19 mouse cellular contexts compared by ENCODE assay signal in the genomic region with DNA sequence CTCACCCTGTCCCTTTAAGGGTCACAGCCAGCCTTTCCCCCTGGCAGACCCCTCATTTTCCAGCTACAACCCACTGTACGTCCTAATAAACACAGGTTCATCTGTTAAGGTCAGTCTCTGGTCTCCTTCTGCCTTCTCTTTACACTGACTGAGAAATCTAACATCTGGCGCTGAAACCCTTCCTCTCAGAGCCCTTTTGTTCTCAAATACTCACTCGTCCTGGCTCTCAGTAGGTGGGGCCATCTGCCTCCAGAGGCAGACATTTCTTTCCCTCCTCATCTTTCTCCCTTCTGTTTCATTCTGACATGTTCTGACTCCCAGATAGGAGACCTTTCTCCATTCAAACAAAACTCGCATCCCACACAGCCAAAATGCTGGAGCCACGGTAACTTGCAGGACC.
DNase-seq lines count a peak whose midpoint lies in the region; ATAC-seq and TF ChIP-seq lines count a peak whose summit lies in the region.
"Had no signal": no experiment of that assay in that cellular context is flagged by ENCODE, and none has a peak within 500 bp of the region (broad histone marks: within the 10 kb centered on the region; RNA-seq: fewer than 3 reads in every experiment).

No protein-coding gene starts in this region.

- 29% methylated on average over 5 of the region's 5 CpGs for WGBS in neural tube, embryonic 15.5 days
- WGBS in limb, embryonic 10.5 days, result 34% methylated on average over 5 of the region's 5 CpGs
- 31% methylated on average over 5 of the region's 5 CpGs for WGBS in stomach, embryonic 15.5 days
- 66% methylated on average over 5 of the region's 5 CpGs for WGBS in lung, adult 2 months

- no peaks in the 10 kb centered on the region for H3K27me3 ChIP-seq in neural tube, embryonic 15.5 days (replicated peaks)
- H3K27me3 ChIP-seq in limb, embryonic 10.5 days (ENCODE audit: low read depth, poor library complexity, severe bottlenecking), result no peaks in the 10 kb centered on the region
- no peaks in the 10 kb centered on the region for H3K27me3 ChIP-seq in stomach, embryonic 15.5 days (replicated peaks)
- H3K27me3 ChIP-seq: heart, embryonic 13.5 days; midbrain, embryonic 13.5 days had no signal

- no peak overlapping the region for H3K27ac ChIP-seq in neural tube, embryonic 15.5 days (replicated peaks)
- peak overlapping the region; percentile 72 for H3K27ac ChIP-seq in limb, embryonic 10.5 days
- H3K27ac ChIP-seq in stomach, embryonic 15.5 days, result peak overlapping the region; percentile 26; the same call in 1 of the 2 replicates
- H3K27ac ChIP-seq: heart, embryonic 13.5 days; midbrain, embryonic 13.5 days had no signal

- no peak for TF ChIP-seq CTCF in lung, adult 2 months (IDR thresholded peaks at IDR 0.05; ENCODE audit: insufficient read depth, low read length)

- H3K4me2 ChIP-seq in neural tube, embryonic 15.5 days, result no peak overlapping the region
- no peak overlapping the region for H3K4me2 ChIP-seq in stomach, embryonic 15.5 days
- H3K4me2 ChIP-seq: heart, embryonic 13.5 days; midbrain, embryonic 13.5 days had no signal

- no peaks in the 10 kb centered on the region for H3K9me3 ChIP-seq in neural tube, embryonic 15.5 days (replicated peaks)
- H3K9me3 ChIP-seq in limb, embryonic 10.5 days (replicated peaks), result no peaks in the 10 kb centered on the region
- H3K9me3 ChIP-seq in stomach, embryonic 15.5 days, result no peaks in the 10 kb centered on the region
- H3K9me3 ChIP-seq: heart, embryonic 13.5 days; midbrain, embryonic 13.5 days had no signal

- H3K4me3 ChIP-seq in neural tube, embryonic 15.5 days (replicated peaks), result no peak overlapping the region
- H3K4me3 ChIP-seq in limb, embryonic 10.5 days, result no peak overlapping the region
- no peak overlapping the region for H3K4me3 ChIP-seq in stomach, embryonic 15.5 days (replicated peaks)
- H3K4me3 ChIP-seq in lung, adult 2 months (replicated peaks; ENCODE audit: extremely low read depth, low read depth, low read length), result no peak overlapping the region
- H3K4me3 ChIP-seq: heart, embryonic 13.5 days; midbrain, embryonic 13.5 days had no signal

- peak; percentile 44 for DNase-seq in neural tube, embryonic 10.5 days (ENCODE audit: extremely low spot score, low spot score)
- peak; percentile 56 for DNase-seq in embryo, embryonic 10 days (ENCODE audit: low spot score)
- peak; percentile 31 for DNase-seq in limb, embryonic 10.5 days (ENCODE audit: low spot score)
- no peak for DNase-seq in lung, adult 2 months
- no peak for DNase-seq in B cell, adult 2 months
- DNase-seq: cerebellum, adult 8-10 months; heart, postnatal 4 days; liver; liver, postnatal 0 days; lung, postnatal 4 days; right cerebral cortex, adult 18-20 months; thymus, postnatal 14 days had no signal

- TF ChIP-seq POLR2A in lung, adult 2 months (IDR thresholded peaks at IDR 0.05; ENCODE audit: borderline replicate concordance, extremely low read depth, low read depth, low read length), result no peak

- no peak overlapping the region for H3K9ac ChIP-seq in neural tube, embryonic 15.5 days (replicated peaks)
- no peak overlapping the region for H3K9ac ChIP-seq in stomach, embryonic 15.5 days
- H3K9ac ChIP-seq: heart, embryonic 13.5 days; liver, postnatal 0 days; midbrain, embryonic 13.5 days had no signal

- no peaks in the 10 kb centered on the region for H3K4me1 ChIP-seq in neural tube, embryonic 15.5 days
- H3K4me1 ChIP-seq in limb, embryonic 10.5 days, result peaks cover 19% of the 10 kb centered on the region
- H3K4me1 ChIP-seq in stomach, embryonic 15.5 days, result 0 out of 2 replicates have a peak, but pooled peaks cover 9% of the 10 kb centered on the region
- H3K4me1 ChIP-seq in lung, adult 2 months (ENCODE audit: control insufficient read depth, insufficient read depth, low read length), result no peaks in the 10 kb centered on the region

- ATAC-seq in neural tube, embryonic 15.5 days (ENCODE audit: low FRiP score), result no peak
- ATAC-seq in stomach, embryonic 15.5 days (ENCODE audit: insufficient read depth, low FRiP score, low read depth), result no peak
- ATAC-seq: CD4-positive, CD25-positive, alpha-beta regulatory T cell, adult 4 months; forebrain, embryonic 14.5 days; inflammation-experienced regulatory T-cells, adult 6 months; liver, postnatal 0 days; midbrain, embryonic 13.5 days had no signal

- H3K36me3 ChIP-seq in neural tube, embryonic 15.5 days, result no peaks in the 10 kb centered on the region
- H3K36me3 ChIP-seq in limb, embryonic 10.5 days, result no peaks in the 10 kb centered on the region
- H3K36me3 ChIP-seq in stomach, embryonic 15.5 days, result no peaks in the 10 kb centered on the region
- H3K36me3 ChIP-seq: heart, embryonic 13.5 days; midbrain, embryonic 13.5 days had no signal

Comparison
In these comparisons a context has a peak if more than half of its experiments do, and no peak if none do; other contexts are left out.
1. DNase-seq: peak in neural tube, embryonic 10.5 days (single experiment), embryo, embryonic 10 days (single experiment) and limb, embryonic 10.5 days (single experiment); none in lung, adult 2 months (single experiment) and B cell, adult 2 months (0 of 2).